Mouse (Mus musculus): ENCODE data around the gene Twf2.

GRCm38 (mm10) chr9:106233953-106234352 is 31.0 kb downstream of the Twf2 start:
- no peak for TF ChIP-seq MYOD1 (IDR thresholded peaks at IDR 0.05; ENCODE audit: control insufficient read depth, insufficient read length, low read depth)
- no peak for TF ChIP-seq CTCF (IDR thresholded peaks at IDR 0.05; ENCODE audit: control insufficient read depth, insufficient read depth, insufficient read length)

Data from C2C12 (cell line).